Mouse (Mus musculus) frontal cortex, postnatal 25 days (tissue): ENCODE measurements around the gene Acp5.

Experiments used
- DNase-seq, 2 experiments: peaks; one replicate each; pipeline ENCODE4 v3.0.0; 2022; ENCODE audit warnings: low spot score in 2 of 2

Gene Acp5

DNA sequence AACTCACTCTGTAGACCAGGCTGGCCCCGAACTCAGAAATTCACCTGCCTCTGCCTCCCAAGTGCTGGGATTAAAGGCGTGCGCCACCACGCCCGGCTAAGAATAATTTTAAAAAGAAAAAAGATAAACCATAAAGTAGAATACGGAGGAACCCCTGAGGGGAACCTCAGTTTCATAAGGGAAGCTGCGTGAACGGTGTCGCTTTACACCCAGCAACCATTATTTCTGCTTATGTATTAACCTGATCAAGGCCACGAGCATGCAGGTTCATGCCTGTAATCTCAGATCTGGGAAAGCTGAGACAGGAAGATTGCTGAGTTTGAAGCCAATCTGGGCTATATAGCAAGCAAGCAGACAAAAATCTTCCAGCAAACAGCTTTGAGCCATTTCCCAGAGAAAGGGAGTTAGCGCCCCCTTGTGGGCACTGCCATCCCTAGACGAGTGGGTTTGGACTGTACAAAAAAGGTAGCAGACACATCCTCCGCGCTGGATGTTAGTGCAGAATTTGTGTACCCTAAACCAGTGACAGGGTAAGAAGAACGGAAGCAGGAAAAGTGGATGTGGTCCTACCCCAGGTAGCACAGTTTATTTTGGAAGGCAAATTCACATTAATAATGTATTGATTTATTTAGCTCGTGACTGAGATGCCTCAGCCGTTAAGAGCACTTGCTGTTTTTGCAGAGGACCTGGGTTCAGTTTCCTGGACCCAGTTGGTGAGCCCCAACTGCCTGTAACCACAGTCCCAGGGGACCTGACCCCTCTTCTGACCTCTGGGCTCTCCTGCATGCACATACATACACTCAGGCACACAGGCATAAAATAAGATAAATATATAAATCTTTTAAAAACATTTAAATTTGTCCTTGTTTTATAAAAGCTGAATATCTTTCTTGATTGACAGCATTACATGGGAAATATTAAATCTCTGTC is 7.9 kb upstream of the Acp5 start:
- peak; percentile 90 to 91 for DNase-seq

DNA sequence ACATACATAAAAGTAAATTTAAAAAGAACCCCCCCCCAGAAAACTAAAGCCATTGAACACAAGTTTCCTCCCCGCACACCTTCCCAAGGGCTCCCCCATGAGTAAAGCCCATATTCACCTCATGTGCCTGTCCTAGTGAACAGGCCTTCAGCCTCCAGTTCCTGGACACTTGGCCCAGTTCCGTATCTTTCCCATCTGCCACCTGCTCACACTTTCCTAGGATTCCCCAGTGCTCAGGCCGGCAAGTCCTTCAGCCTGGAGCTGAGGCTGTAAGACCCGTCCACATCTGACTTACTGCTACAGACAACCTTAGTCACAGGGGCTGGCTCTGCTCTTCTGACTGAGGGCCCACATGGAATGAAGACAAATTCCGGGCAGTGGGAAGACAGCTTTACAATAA is 4.2 kb upstream of the Acp5 start:
- no peak for DNase-seq

DNA sequence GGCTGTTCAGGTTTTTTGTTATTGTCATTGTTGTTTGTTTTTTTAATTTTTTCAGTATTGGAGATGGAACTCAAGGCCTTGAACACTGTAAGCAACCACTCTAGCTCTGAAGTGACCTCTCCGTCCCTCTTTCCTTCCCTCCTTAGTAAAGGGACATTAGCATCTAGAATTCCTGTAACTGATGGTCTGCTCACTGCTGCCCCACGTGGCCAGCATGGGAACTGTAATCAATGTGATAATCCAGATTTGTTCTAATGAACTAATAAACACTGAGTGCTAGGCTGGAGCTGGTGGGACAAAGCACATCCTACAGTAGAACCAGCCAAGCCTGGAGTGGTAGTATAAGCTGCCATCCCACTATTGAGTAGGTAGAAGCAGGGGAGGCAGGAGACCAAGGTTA is 3.0 kb upstream of the Acp5 start:
- no peak for DNase-seq

DNA sequence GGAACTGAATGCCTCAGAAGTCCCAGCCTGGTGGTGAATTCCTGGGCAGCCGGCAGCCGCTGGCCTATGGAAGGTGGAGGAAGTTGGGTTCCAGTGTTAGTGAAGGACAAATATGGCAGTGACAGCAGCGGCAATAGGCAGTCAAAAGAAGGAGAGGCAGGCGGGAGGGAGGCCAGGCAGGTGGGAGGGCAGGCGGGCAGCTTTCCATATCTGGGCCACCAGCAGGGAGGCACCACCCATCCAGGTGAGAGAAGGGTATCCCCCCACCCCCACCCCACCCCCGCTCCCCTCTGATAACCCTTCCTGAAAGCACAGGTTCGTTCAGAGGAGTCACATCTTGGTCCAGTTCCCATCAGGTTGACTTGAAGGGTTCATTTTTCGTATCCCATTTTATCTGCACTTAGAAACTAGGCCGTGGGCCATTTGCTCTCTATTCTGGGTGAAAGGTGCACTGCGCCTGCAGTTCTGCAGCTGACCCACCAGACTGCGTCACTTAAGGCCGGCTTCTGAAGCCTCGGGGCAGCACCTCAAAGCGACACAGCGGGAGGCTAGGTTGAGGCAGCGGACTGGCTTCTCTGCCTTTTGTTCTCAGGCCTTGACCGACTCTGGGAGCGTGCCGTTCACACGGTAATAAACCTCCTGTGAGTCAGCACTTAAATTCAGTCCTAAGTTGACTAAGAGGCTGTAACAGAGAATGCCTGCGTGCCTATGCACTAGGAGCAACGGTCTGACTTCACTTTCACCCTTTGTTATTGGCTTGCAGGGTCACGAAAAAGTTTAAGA is 1.4 kb upstream of the Acp5 start:
- DNase-seq, result no peak

DNA sequence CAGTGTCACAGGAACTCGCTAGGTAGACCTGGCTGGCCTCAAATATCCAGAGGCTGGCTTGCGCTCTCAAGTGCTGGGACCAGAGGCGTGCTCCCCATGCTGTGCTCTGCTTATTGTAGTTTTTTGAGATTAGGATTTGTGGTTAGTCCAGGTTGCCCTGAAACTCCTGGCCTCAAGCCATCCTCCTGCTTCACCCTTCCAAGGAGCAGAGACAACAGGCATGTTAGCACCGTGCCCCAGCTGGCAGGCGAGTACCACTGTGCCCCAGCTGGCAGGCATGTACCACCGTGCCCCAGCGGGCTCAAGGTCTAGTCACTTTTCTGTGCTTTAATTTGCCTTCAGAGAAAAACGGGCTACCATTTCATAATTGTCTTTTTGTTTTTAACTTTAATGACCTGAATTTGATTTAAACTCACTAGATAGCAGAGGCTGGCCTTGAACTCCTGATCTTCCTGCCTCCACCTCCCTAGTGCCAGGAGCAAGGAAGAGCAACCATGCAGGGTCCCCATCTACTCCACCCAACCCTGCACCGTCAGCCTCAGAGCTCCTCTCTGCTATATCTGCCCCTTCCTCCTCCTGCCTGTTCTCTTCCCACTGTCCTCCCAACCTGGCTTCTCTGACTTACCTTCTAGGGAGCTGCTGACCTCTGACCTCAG is 395 bp downstream of the Acp5 start:
- no peak for DNase-seq

DNA sequence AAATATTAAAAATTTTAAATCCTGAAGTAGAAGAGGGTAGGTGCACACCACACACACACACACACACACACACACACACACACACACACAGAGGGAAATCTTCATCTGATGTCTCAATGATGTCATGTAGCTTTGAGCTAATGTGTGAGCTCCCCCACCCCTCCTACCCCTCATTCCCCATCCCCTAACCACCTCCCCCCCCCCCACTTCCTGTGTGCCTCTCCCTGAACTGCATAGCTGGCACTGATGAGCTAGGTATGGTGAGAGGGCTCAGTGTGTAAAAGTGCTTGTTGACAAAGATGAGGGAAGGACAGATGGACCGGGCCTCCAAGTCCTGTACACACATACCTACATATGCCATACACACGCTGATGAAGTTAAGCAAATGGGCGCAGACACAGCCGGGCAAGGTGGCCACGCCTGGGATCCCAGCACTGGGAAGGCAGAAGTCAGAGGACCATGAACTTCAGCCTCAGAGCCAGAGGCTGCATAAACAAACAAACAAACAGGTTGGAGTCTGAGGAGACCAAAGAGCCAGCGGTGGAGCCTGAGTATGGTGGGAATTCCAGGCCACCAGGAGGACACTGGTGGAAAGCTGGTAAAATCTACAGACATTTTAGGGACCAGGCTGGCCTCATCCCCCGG is 1.1 kb downstream of the Acp5 start:
- no peak for DNase-seq

DNA sequence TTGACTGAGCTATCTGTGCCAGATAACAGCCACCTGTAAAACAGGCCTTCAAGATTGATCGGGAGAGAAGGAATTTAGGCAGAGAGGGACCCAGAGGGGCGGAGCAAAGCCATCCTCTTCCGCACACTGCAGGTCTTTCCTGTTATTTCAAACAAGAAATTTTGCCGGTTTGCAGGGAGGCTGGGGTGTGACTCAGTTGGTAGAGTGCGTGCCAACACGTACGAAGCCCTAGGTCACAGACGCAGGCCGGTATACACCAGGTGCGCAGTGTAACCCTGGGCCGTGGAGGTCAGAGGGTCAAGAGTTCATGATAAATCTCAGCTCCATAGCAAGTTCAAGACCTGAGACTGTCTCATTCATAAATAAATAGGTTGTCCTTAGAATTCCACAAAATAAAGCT is 3.3 kb downstream of the Acp5 start:
- no peak for DNase-seq

DNA sequence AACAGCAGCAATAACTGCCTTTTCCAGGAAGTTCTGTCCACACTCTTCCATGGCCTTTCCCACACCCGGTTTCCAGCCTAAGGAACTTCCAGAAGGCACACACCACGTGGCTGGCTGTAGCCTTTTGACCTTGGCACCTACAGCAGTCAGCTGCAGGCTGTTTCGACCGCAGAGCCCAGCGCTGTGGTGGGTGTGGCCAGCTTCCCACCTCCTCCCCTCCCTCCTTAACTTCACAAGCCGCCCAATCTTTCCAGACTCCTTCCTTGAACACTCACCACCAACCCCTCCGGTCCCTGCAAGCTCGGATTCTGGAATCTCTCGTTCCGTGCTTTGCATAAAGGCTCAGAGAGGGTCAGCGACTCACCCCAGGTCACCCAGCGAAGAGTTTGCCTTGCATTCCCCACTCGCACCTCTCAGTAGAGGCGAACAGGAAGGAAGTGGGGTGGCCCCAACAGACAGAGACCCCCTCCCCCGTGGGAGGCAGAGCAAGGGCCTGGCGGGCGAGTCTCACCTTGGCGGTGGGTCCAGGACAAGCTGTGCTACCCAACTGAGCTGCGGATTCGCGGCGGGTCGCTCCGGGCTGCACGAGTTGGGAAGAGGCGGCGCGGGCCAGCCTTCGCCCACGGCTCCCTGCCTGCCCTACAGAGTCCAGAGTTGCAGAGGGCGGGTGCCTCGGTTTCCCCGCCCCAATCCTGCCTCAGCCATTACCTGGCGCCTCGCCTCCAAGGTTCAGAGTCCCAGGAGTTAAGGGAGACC is 4.1 kb downstream of the Acp5 start:
- DNase-seq, result no peak

DNA sequence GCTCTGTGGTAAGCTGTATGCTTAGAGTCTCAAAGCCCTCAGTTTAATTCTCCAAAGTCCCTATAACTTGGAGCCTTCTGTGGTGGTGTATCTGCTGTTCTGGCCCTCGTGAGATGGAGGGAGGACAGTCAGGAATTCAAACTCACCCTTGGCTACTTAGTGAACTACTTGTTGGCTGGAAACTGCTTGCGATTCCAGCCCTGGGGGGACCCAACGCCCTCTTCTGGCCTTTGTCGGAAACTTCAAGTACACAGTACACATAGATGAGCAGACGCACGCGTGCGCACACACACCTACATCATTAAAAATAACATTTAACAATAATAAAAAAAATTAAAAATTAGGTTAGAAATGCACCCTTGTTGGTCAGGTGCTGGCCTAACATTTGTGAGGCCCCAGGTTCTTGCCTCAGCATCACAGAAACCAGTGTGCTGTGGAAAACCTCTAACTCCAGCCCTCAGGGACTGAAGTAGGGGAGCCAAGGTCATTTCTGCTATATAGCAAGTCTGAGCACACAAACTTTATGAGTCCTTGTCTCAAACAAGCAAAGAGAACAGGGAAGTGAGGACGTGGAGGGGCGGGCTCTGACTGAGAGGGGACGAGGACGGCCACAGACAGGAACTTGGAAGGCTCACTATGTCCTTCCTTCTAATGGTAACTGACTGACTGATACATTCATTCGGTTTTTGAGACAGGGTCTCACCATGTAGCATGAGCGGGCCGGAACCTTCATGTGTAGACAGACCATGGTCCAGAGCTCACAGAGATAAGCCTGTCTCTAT is 10.1 kb downstream of the Acp5 start:
- DNase-seq, result no peak

DNA sequence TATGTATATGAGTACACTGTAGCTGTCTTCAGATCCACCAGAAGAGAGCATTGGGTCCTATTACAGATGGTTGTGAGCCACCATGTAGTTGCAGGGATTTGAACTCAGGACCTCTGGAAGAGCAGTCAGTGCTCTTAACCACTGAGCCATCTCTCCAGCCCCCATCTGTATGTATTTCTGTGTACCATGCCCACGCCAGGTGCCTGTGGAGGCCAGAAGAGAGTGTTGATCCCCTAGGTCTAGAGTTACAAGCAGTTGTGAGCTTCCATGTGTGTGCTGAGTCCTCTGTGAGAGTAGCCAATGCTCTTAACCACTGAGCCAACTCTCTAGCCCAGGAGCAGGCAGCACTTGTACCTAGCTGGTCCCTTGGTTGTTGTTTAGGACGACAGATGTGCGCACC is 11.3 kb downstream of the Acp5 start:
- no peak for DNase-seq

DNA sequence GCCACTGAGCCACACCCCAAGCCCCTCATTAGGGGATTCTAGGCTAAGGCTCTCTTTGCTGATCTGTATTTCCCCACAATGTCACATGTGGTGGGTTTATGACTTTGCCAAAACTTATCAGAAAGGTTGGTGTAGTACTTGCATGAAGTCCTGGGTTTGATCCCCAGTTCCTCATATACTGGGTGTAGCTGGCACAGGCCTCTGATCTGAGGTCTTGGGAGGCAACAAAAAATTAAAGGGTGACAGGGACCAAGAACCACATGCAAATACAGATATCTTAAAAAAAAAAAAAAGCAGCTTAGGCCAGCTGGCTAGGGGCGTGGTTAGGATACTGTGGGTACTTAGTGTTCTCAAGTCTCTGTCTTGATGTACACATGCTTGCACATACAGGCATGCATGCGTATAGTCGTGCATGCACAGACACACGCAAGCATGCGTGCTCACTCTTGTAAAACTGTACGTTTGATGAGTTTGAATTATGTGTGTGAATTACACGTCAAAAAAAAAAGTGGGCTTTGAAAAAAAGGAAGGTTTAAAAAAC is 12.4 kb downstream of the Acp5 start:
- no peak for DNase-seq

DNA sequence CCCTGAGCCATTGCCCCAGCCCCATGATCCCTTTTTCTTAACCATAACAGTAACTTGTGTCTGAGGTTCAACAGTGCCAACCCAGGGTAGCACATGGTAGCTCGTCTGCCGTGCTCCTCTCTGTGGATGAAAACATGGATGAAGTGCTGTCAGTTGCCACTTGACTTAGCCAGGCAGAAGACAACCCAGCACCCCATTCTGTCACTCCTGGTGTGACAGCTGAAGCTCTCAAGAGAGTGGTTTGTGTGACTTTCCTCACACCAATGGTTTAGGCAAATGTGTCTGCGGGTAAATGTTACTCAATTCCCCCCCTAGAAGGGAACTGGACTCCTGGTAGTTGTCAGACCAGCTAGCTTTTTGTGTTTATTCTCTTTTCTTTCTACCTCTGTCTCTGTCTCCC is 13.5 kb downstream of the Acp5 start:
- DNase-seq, result no peak

DNA sequence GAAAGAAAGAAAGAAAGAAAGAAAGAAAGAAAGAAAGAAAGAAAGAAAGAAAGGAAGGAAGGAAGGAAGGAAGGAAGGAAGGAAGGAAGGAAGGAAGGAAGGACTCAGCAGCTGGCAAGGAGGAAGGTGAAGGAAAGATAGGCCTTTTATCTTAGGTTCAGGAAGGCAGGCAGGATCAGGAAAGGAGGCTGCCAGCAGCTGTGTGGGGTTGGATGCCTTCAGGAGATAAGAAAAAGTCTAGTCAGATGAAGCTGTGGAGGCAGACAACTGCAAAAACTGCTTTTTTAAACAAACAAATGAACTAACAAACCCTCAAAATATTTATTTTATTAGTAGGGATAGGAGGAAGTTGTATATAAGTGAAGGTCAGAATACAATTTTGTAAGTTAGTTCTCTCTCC is 14.0 kb downstream of the Acp5 start:
- DNase-seq, result no peak

DNA sequence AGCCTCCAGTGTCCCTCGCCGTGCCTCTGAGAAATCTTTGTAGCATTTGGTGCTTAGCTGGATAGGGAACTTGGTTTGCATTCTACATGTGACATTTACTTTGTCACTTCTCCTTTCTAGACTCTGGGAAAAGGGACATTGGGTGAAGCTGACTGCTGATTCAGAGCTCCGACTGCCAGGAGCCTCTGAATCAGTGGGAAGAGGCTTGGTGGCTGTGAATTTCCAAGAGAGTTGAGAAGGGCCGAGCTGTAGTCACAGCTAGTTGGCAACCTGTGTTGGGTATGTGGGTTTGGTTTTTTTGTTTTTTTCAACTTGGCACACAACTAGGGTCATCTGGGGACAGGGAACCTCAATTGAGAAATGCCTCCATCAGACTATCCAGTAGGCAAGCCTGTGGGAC is 16.0 kb downstream of the Acp5 start:
- no peak for DNase-seq

DNA sequence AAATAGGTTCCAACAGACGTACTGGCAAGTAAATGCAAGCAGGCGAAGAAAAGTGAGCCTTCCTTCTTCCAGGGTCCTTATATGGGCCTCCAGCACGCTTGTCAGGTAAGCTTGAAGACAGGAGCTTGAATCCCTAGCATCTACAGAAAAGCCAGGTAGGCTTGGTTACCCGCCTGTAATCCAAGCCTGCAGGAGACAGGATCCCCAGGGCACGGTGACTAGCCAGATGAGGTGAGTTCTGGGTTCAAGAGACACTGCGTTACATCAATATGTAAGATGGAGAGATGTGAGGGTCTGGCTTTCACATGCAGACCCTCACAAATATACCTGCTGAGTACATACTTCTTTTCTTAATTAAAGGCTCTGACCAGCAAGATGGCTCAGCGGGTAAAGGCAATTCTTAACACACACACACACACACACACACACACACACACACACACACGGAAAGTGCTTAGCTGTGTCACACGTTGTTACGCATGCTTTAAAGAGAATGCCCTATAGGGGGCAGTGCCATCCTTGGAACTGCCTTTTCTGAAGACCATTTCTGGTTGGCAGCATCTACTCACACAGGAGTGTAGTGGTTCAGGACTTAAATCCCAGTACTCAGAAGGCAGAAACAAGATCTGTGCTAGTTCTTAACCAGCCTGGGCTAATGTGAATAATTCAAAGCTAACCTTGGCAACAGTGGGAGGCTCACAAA is 17.6 kb downstream of the Acp5 start:
- peak in 1 of 2 experiments; percentile 27 for DNase-seq

DNA sequence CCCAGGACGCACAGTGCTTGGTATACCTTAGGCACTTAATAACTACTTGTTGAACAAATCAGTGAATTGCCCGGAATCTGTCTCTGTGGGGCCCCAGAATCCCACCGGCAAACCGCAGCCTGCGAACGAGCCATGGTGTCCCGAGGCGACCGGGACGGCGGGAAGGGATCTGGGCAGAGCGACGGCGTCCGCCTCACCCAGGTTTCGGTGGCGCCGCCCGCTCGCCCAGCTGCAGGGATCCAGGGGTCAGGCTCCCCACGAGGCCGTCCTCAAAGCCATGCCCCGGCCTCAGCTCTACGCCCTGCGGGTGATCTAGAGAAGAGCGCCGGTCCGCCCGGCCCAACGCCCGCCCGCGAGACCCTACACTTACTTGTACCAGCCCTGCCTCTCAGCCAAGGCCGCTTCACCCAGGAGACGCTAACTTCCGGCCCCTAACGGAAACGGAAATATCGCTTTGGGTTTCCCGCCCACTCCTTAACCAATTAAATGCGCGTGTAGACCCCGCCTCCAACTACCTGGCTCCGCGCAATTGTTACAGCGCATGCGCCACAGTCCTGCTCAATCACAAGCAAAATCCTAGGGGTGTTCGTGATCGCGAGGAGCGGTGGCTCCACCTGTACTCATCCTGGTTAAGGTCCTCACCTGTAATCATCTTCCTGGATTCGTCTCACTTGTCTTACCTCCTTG is 18.6 kb downstream of the Acp5 start, which contains the start of gene Elof1:
Elof1 (minus strand) TSS at position 433 of the 687 bp plus-strand sequence.
- peak; percentile 79 to 91 for DNase-seq

DNA sequence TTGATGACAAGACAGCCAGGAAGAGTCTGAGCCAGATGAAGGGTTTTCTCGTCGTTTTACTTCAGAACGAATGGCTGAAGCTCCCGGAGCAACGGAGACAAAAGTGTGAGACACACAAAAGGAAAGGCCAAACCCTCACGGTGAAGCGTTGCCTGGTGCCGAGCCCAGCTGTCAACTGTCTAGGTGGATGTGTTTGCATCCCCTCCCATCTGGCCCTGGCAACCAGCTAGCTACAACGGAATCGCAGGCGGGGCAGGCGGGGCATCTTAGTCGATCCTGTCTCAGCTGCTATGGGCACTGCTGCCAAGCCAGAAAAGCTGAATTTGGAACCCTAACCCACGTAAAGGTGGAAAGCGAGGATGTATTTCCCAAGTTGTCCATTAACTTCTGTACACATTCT is 19.4 kb downstream of the Acp5 start:
- no peak for DNase-seq

DNA sequence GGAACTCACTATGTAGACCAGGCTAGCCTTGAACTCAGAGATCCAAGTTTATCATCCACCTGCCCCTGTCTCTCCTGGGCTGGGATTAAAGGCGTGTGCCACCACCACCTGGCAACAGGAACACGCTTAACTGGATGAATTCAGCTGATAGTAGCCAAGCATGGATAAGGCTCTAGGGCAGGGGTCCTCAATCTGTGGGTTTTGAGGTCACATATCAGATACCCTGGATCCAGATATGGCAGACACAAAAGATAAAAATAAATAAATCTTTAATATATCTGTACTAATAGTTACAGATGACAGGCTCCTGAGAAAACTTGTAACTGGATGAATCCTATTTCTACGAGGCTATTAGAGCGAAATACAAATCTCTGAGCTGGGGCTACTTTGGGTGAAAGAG is 19.9 kb downstream of the Acp5 start:
- DNase-seq, result no peak

DNA sequence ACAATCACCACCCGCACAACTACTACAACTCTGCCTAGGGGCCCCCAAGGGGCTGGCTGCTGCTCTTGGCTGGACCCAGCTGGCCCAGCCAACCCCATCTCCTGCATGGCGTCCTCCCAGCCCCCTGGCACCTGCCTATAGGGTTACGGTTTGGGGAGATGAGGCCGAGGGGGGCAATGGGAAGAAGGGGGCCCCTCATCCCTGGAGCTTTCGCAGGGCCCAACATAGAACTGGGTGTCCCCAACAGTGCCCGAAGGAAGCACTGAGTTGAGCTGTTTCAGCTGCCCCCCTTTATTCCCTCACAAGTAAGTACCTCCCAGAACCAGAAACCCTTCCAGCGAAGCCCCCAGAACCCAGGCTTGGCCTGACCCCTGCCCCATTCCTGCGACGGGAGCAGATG is 27.3 kb downstream of the Acp5 start:
- DNase-seq, result no peak
